Mouse (Mus musculus): ENCODE data around the gene Mlf1. TPM values are rescaled to one million over a fixed set of nuclear protein-coding genes. Genes with fewer than 3 reads are reported as not detected.

Gene Mlf1
- total and polyA plus RNA-seq, 3 experiments = 0.71 to 4.0 (median 2.5) TPM

GRCm38 (mm10) chr3:67447143-67447542 lies 73.2 kb downstream of the Mlf1 start:
- DNase-seq = no peak

Other genes starting within 250 kb of the Mlf1 start
- gene Gm17402, start 1.1 kb downstream of the Mlf1 start, total RNA-seq (2021) = not detected
- not detected in 2 replicates for gene Gm17402, start 1.1 kb downstream of the Mlf1 start, polyA plus RNA-seq (2012; rRNA removed)
- gene Gfm1, start 56.0 kb downstream of the Mlf1 start, total RNA-seq (2021) = 100 to 1,000 TPM; 103 to 117 TPM
- 22.6 and 25.9 TPM in 2 replicates for gene Gfm1, start 56.0 kb downstream of the Mlf1 start, polyA plus RNA-seq (2012; rRNA removed)
- gene Lxn, start 89.8 kb downstream of the Mlf1 start, total RNA-seq (2021) = 10 to 100 TPM in 1 of 2 experiments, 1 to 10 TPM in 1; 7.3 to 16.3 TPM
- 52.1 and 66.8 TPM in 2 replicates for gene Lxn, start 89.8 kb downstream of the Mlf1 start, polyA plus RNA-seq (2012; rRNA removed)
- under 1 TPM; 0.20 to 0.93 TPM for gene Rarres1, start 141.4 kb downstream of the Mlf1 start, total RNA-seq (2021)
- gene Rarres1, start 141.4 kb downstream of the Mlf1 start, polyA plus RNA-seq (2012; rRNA removed) = 2.1 and 5.4 TPM in 2 replicates
- gene Mfsd1, start 208.6 kb downstream of the Mlf1 start, total RNA-seq (2021) = 10 to 100 TPM; 52.3 to 62.6 TPM
- gene Mfsd1, start 208.6 kb downstream of the Mlf1 start, polyA plus RNA-seq (2012; rRNA removed) = 67.8 and 70.8 TPM in 2 replicates

All from adrenal gland, adult 2 months (tissue).